Mouse (Mus musculus): ENCODE results near the gene Prrt1.
A peak's percentile ranks its signal among the peaks of the same experiment; 100 is the strongest.

Prrt1 gene

GRCm38 (mm10) chr17:34629796-34630603 is 667 bp downstream of the Prrt1 start:
- peak; percentile 80 for DNase-seq

DNA sequence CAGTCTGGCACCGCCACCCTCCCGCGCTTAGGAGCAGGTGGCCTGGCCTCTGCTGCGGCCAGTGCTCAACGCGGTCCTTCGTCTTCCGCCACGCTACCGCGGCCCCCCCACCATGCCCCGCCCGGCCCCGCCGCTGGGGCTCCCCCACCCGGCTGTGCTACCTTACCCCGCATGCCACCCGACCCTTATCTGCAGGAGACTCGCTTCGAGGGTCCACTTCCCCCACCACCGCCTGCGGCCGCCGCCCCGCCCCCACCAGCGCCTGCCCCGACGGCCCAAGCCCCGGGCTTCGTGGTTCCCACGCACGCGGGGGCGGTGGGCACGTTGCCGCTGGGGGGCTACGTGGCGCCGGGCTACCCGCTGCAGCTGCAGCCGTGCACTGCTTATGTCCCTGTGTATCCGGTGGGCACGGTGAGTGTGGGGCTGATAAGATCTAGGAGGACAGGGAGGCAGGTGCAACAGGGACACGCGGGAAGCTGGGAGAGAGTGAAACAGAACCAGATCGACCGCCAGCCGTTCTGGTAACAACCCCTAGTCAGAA is 1.5 kb downstream of the Prrt1 start:
- peak; percentile 82 for DNase-seq

DNA sequence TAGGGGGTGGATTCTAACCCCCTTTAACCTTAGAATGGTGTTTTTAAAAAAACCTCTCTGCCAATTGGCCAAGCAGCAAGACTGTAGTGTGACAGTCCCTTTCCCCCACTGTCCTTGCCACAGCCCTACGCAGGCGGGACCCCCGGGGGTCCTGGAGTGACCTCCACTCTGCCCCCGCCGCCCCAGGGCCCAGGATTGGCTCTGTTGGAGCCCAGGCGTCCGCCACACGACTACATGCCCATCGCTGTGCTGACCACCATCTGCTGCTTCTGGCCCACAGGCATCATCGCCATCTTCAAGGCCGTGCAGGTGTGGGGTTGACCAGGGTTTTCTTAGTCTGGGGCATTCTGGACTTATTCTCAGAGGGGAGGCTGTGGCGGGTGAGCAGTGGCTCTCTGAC is 2.3 kb downstream of the Prrt1 start:
- peak; percentile 55 for DNase-seq

DNA sequence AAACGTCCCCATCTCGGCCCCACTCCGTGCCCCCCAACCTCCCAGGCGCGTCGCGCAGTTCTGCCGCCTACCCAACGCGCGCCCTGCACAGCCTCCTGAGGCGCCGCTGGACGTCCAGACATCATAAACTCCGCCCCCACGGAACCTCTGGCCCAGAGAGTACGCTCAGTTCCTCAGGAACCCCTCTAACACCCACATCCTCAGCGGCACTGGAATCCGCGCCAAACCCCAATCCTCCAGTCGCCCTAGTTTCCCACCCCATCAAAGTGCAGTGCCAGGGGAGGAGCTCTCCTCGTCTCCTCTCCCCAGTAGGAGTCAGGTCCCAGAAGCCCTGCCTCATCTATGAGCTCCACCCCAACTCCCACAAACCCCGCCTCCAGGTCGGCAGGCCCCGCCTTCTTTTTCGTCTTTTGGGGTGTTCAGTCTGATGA is 2.9 kb downstream of the Prrt1 start:
- peak; percentile 93 for DNase-seq

GRCm38 (mm10) chr17:34635671-34636070 is 6.3 kb downstream of the Prrt1 start:
- DNase-seq = no peak

DNA sequence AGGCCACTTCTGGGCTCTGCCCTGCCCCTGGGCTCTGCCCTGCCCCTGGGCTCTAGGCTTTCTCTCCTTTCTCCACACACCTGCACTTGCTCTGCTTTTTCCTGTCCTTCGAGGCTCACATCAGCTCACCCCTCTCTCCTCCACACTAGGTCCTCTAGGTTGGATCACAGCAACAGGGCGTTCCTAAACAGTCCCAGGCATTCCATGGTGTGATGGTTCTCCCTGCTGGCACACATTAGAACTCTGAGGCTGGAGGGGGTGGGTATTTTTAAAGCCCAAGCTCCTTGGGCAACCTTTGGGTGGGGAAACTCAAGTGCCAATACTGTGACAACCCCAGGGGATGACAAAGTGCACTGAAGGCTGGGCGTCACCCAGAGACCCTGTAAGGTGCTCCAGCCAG is 8.1 kb downstream of the Prrt1 start:
- no peak for DNase-seq

DNA sequence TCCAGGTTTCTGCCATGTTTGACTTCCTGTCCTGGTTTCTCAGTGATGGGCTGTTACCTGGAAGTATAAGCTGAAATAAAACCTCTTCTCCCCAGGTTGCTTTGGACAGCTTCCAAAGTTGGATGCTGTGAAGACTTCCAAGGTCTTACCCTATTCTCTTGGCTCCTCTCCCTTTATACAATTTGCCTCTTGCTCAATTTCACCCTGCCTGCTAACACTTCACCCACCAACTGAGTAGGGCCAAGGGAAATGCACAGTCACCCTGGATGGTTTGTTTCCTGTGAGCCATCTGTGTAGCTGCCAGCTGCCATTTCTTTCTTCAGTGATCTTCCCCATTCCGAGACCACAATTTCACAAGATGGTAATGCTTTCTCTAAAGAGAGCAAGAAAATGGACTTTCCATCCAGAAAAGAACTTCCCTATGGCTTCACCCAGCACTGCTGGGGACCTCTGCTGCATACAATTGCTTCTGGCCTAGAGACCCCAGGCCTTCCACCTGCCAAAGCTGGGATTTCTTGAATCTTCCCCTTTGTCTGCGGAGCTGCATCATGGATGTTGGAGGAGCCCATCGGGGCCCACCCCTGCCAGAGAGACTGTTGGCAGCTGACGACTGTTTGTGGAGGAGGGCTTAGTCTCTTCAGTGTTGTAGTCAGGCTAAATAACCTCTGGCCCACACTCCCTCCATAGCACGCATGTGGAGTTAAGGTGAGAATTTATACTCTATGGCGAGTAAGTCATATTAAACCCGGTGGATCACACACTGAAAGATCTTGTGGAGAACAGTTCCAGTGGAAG is 10.3 kb downstream of the Prrt1 start:
- DNase-seq = no peak

- peak; percentile 11 for DNase-seq
These were observed 11.7 kb downstream of the Prrt1 start for GRCm38 (mm10) chr17:34640778-34641601.

DNA sequence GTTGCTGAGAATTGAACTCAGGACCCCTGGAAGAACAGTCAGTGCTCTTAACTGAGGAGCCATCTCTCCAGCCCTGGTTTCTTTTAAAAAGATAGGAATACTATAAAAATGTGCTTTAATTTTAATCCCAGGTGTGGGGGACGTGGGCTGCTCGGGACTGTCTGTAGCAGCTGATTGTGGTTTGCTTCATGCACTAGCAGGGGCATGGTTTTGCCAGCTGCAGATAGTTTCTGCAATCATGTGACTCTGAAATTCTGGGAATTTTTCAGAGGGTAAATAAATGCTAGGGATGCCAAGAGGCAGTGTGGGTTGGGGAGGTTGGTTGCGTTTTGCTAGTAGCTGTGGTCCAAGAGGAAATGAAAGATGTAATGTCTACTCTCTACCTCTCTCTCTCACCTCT is 12.6 kb downstream of the Prrt1 start:
- DNase-seq = no peak

- DNase-seq = no peak
These were observed 14.0 kb downstream of the Prrt1 start for GRCm38 (mm10) chr17:34643379-34643778.

GRCm38 (mm10) chr17:34643944-34644343 is 14.6 kb downstream of the Prrt1 start:
- peak; percentile 13 for DNase-seq

GRCm38 (mm10) chr17:34644608-34645007 is 15.3 kb downstream of the Prrt1 start, which contains the start of gene Fkbpl:
Gene Fkbpl (plus strand): TSS chr17:34644764.
- DNase-seq = peak; percentile 95

GRCm38 (mm10) chr17:34645256-34645829 is 16.0 kb downstream of the Prrt1 start:
- peak; percentile 16 for DNase-seq

DNA sequence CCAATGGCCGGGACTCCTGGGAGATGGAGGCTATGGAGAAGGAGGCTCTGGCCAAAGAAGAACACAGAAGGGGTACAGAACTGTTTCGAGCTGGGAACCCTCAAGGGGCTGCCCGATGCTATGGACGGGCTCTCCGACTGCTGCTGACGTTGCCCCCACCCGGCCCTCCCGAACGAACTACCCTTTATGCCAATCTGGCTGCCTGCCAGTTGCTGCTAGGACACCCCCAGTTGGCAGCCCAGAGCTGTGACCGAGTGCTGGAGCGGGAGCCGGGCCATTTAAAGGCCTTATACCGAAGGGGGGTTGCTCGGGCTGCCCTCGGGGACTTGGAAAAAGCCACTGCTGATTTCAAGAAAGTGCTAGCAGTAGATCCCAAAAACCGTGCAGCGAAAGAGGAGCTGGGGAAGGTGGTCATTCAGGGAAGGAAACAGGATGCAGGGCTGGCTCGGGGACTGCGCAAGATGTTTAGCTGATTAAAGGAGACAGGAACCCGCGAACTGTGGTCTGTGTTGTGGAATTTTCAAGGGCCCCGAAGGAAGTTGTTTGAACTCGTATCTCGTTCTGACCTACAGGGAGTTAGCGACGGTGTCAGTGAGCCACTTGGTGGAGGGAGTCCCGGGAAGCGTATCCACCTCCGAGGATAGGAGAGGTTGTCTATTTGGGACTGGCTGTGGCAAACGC is 16.6 kb downstream of the Prrt1 start:
- peak; percentile 16 for DNase-seq

DNA sequence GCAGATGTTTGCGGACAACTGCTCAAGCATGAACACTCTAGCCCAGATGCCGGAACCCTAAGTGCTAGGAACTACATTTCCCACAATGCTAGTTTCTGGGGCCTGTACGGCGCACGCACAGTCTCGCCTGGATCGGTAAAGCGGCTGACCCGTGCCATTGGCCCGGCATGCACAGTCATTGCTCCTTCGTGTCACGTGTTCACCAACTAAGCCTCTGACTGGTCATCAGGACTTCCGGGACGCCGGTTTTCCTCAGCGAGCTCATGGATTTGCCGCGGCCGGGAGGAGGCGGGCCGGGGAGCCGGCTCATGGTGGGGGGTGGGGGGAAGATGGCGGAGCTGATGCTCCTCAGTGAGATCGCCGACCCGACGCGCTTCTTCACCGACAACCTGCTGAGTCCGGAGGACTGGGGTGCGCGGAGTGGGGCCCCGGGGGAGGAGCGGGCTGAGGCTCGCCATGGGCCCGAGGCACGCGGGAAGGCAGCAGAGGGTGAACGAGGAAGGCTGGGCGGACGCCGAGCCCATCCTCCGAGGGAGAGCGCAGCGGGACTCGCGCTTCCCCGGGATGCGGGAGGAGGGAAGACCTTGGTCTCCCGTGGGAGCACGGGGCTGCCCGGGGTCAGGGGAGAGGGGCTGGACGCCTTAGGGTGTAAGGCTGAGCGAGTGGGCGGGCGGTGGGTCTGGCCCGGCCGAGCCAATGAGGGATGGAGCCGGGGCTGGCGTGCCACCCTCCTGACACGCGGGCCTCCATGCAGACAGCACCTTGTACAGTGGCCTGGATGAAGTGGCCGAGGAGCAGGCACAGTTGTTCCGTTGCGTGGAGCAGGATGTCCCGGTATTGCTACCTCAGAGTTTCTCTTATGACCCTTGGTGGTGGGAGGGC is 17.8 kb downstream of the Prrt1 start, which contains the start of gene Atf6b:
Gene Atf6b (plus strand): TSS at position 241 of the 882 bp plus-strand sequence.
- peak; percentile 90 for DNase-seq

DNA sequence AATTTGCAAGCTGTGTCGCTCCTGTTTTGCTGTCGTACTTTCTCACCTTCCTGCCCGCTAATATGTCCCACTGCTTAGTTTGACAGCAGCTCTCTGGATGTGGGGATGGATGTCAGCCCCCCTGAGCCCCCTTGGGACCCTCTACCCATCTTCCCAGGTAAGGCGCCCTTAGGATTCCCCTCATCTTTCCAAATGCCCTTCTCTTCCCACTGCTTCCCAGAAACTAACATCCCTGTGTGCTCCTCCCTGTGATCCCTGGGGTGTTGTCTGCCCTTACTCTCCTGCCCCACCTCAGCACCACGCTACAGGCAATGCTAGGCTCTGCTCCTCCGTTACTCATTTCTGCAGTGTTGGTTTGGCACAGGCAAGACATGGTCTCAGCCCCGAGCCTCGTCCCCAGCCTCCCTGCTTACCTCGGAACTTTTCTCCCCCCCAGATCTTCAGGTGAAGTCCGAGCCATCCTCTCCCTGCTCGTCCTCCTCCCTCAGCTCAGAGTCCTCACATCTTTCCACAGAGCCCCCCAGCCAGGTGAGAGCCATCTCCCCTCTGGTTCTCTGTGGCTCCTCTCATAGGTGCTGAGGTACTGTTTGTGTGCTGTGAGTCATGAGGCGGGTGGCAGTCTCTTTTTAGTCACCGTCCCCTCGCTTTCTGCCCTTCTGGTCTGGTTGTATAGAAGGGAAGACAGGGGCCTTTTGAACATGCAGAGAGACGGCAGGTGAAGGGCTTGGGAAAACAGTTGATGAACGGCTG is 19.0 kb downstream of the Prrt1 start:
- DNase-seq = no peak

GRCm38 (mm10) chr17:34649106-34649864 is 20.0 kb downstream of the Prrt1 start:
- DNase-seq = no peak

GRCm38 (mm10) chr17:34650781-34651180 is 21.4 kb downstream of the Prrt1 start:
- DNase-seq = no peak

Measured in thymus, postnatal 4 days (tissue).